Mouse (Mus musculus) layer of hippocampus, adult 2 months (tissue): ENCODE data around the gene Inpp4b. TPM values are rescaled to one million over a fixed set of nuclear protein-coding genes. Genes with fewer than 3 reads are reported as not detected.
A peak's percentile ranks its signal among the peaks of the same experiment; 100 is the strongest.
"Not testable (repeated sequence)": the region's sequence is repeated elsewhere in the genome, so short reads cannot be mapped to it uniquely, and the experiment has no call there.

ENCODE experiments used
- DNase-seq, 2 experiments: peaks; one replicate each; pipeline ENCODE4 v3.0.0; 2022; ENCODE audit warnings: low spot score in 2 of 2
- H3K27ac ChIP-seq: fragments of 200-600 bp; 2 replicates; pipeline ENCODE4 v1.8.1; 2022
- H3K4me3 ChIP-seq: fragments of 200-600 bp; 2 replicates; pipeline ENCODE4 v1.8.1; 2022; ENCODE audit warnings: mild to moderate bottlenecking
- CTCF ChIP-seq: fragments of 200-600 bp; conservative IDR thresholded peaks from 2 replicates; pipeline ENCODE4 v1.8.1; 2022; ENCODE audit warnings: antibody characterized with exemption, mild to moderate bottlenecking, moderate library complexity
- total RNA-seq, 2 experiments: library from RNA; stranded (reverse); gene quantifications; 2 replicates each; pipeline ENCODE4 v1.2.3; 2021

Gene Inpp4b
- total RNA-seq, 2 experiments from 2014 or later = 11.7 to 11.8 TPM

DNA sequence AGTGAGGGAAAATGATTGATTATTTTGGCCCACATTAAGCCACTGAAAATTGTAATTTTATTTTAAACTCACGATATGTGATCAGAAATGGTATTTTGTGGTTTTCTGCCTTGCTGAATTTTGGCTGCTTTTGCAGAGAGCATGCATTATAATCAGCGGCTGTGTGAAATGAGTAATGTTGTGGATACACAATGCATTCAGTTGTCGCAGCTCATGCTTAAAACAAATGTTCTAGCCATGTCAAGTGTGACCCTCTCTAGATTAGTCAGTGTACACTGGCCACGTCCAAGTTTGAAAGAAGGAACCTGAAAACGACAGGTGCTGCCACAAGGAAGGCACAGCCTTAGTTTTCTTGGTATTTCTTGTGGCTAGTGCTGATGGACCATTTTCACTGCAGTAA lies 450.3 kb downstream of the Inpp4b start:
- Histone ChIP-seq H3K4me3 (no peak overlapping the region), H3K27ac (no peak overlapping the region)
- no peak for TF ChIP-seq CTCF
- DNase-seq = no peak

DNA sequence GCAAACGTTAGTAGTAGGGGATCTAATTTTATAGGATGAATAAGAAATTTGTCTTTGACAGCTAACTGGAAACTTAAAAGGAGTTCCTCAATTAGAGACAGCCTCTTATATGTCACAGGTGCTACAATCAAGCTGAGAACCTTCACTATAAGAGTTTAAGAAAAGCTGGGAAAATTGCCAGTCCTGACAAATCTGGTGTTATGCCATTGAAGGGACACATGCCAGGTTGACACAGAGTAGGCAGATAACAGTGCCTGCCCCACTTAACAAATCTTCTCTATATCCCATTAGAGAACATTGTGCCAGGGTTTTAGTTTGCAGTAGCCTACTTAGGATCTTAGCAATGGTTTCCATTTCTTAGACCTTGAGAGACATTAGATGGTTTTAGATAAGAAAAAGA lies 456.1 kb downstream of the Inpp4b start:
- DNase-seq = no peak
- no peak for TF ChIP-seq CTCF
- H3K4me3 ChIP-seq = no peak overlapping the region
- H3K27ac ChIP-seq = no peak overlapping the region

DNA sequence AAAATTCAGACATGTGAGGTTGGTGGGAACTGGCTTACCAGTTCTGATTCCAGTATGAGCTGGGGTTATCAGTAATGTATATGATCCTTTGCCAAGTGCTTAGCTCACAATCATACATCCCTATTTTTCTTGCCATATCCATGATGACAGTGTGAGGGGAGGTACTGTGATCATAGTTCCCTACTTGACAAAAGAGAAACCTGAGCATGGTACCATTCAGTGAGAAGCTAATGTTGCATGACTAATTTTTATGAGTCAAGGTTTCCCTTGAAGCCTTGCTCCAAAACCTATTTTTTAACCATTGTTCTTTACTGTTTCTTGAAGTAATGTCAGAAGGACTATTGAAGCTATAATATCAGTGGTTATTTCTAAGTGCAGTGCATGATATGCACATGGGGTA lies 458.4 kb downstream of the Inpp4b start:
- no peak overlapping the region for H3K4me3 ChIP-seq
- DNase-seq = no peak
- no peak for TF ChIP-seq CTCF
- H3K27ac ChIP-seq = no peak overlapping the region

DNA sequence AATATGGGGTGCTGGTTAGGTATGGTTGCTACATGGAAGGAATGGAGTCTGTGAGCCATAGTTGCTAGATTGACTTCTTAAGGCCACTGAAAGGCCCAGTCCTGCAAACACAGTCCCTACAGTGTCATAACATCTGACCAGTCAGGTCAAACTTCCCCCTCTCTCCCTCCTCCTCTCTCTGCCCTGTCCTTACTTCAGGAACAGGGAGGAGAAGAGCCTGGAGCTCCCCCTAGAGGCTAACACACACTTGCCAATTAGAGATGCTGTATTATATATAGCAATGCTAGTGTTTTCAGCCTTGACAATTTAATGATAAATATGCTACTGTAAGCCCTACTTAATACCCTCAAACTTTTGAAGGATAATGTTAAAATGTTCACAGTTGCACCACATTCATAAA lies 464.4 kb downstream of the Inpp4b start:
- no peak overlapping the region for H3K4me3 ChIP-seq
- TF ChIP-seq CTCF = peak; percentile 90
- no peak overlapping the region for H3K27ac ChIP-seq
- DNase-seq = peak; percentile 47 to 63

DNA sequence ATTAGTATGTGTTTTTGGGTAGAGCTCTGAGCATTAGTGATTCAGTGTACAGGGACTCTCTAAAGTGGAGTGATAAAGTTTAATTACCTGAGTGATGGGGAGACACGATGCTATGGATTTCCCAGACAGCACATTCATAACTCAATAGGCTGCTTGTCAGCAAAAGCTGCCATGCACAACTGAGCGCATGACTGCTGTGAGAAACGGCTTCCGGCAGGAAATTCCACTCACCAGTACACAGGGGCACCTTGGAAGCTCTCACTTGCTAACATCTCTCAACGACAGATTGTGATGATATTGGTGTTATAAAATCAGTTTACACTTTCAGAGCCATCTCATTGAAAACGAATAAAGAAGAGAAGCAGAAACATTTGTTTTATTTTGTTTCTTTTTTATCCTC lies 465.2 kb downstream of the Inpp4b start:
- Histone ChIP-seq H3K27ac (no peak overlapping the region), H3K4me3 (no peak overlapping the region)
- DNase-seq = no peak
- TF ChIP-seq CTCF = no peak

DNA sequence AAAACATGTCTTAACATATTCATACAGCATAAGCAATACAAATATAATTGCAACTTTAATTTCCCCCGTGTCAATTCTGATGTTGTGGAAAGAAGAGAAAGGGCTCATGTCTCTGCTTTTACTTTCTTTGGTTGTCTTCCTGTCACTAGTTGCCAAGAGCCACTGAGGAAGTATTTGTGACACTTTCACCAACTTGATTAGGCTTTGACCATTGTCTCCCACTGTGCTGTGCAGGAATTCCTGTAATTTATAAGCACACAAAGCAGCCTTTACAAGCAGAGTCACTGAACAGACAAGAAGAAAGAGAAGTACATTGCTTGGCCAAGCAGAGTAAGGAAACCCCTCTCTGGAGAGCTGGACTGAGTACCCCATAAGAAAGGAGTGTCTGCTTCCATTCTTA lies 466.1 kb downstream of the Inpp4b start:
- DNase-seq = no peak
- TF ChIP-seq CTCF = no peak
- Histone ChIP-seq H3K27ac (no peak overlapping the region), H3K4me3 (no peak overlapping the region)

DNA sequence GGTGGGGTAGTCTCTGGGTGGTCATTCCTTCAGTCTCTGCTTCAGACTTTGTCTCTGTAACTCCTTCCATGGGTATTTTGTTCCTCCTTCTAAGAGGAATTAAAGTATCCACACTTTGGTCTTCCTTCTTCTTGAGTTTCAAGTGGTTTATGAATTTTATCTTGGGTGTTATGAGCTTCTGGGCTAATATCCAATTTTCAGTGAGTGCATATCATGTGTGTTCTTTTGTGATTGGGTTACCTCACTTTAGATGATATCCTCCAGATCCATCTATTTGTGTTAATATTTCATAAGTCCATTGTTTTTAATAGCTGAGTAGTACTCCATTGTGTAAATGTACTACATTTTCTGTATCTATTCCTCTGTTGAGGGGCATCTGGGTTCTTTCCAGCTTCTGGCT lies 467.1 kb downstream of the Inpp4b start:
- not testable (repeated sequence) for H3K4me3 ChIP-seq, DNase-seq, H3K27ac ChIP-seq

DNA sequence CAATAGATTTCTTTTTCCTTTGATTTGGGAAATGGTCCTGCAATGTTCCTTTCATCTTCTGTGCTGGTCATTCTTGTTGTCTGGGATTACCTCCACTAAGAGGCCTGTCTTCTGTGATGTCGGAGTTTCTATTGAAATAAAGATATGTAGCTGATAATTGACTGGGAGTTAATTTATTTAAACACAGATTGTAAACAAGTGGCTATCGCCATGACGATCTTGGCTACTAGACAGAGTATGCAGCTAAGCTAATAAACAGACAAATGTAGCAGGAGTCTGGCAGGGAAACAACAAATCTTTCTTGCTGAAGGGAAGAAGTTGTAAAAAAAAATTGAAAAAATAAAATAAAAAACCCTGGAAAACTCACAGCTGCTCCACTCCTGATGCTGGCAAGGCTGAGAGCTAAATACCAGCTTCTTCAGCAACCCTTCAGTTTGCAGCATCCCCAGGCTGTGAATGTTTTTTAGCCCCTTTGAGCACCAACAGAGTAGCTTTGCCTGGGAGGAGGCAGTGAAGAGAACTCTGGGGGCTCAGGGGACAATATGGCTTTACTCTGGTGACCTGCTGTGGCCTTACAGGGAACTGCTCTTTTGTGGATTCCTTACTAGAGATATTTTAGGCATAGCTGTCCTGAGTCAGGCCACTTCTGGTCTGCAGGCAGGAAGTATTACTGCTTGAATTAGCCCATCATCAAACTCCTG lies 469.8 kb downstream of the Inpp4b start:
- Histone ChIP-seq H3K4me3 (no peak overlapping the region), H3K27ac (no peak overlapping the region; the same call in 1 of the 2 replicates)
- peak; percentile 52 for TF ChIP-seq CTCF
- peak in 1 of 2 experiments; percentile 31 for DNase-seq

DNA sequence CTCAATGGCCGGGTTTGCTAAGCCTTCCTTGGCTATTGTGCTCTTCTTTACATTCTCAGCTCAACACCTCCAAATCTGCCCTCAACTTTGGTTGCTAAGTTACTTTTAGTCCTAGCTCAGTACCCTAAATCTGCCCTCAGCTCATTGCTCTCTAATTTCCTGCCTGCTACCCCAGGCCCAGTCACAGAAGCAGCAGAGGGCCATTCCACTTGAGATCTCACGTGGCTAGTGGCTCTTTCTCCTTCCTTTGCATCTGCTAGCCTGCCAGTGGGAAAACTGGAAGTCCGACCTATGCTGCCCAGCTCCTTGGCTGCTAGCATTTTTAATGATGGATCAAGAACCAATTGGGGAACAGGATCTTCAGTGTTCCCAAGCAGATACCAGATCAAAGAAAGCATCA lies 472.4 kb downstream of the Inpp4b start:
- DNase-seq = no peak
- no peak overlapping the region for H3K27ac ChIP-seq
- no peak for TF ChIP-seq CTCF
- no peak overlapping the region for H3K4me3 ChIP-seq

DNA sequence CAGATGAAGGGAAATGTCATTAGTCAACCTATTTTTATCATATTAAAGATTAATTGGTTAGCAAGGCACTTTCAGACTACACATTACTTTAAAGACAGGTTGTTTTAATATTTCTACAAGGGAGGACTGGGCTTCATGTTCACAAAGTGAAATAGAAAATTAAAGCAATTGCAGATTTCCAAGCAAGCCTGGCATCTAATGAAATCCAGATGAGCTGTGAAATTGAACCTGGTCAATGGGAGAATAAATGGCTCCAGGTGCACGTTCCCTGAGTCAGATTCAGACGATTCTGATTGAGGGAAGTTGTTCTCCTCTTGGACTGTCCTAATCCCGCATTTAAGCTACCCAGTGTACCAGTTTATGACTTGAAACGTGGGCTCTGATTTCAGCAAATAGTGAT lies 473.2 kb downstream of the Inpp4b start:
- H3K27ac ChIP-seq = no peak overlapping the region
- no peak for TF ChIP-seq CTCF
- DNase-seq = no peak
- H3K4me3 ChIP-seq = no peak overlapping the region

DNA sequence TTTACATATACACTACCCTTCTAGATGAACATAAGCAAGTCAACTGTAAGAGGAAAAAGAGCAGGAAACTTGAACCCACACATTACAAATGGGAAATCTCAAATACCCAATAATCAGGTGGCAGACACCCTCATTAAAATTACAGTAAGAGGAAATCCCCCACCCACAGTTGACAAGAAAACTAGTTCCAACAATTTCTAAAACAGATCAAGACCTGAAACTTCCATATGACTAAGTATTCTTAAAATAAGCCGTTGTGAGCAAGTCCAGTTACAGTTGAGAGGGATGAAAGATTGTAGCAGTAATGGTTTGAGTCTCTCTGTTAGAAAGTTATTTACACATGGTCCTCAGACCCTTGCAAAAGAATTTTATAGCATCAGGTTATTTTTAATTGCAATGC lies 480.8 kb downstream of the Inpp4b start:
- no peak for TF ChIP-seq CTCF

DNA sequence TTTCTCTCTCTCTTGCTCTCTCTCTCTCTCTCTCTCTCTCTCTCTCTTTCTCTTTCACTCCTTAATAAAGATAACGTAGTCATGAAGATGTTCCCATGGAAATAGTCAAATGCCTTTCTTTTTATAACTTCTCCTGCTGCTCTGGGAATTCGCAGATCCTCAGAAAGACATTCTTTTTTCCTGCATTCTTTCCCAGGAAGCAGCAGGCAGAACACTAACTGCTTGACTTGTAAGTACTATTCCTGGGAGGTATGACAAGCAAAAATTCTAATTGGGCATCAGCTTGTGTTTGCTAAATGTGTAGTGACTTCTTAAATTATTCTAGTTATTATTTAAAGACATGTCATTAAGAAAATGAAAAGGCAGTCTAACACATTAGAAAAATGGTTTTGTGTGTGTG lies 482.6 kb downstream of the Inpp4b start:
- Histone ChIP-seq H3K4me3 (no peak overlapping the region), H3K27ac (no peak overlapping the region)
- no peak for DNase-seq
- TF ChIP-seq CTCF = no peak

More for the DNA sequence above, 480.8 kb downstream of the Inpp4b start:
- no peak for DNase-seq
- Histone ChIP-seq H3K4me3 (no peak overlapping the region), H3K27ac (no peak overlapping the region)

DNA sequence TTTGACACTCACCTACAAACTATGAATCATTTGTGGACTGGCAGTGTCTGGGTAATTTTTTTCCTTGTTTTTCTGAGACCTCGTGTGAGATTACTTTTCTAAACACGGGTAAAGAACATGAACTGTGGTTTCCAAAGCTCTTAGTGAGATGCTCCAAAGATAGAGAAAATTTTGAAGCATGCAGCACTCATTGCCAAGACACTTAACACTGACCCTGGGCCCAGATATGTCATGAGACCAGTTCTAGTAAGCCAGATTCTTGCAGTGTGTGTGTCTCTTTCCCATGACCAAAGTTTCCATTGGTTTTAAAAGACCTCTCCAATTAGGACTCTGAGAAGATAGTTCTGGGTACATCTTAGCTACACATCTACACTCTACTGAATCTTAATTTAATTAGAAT lies 484.1 kb downstream of the Inpp4b start:
- no peak for TF ChIP-seq CTCF
- no peak overlapping the region for H3K4me3 ChIP-seq
- no peak overlapping the region for H3K27ac ChIP-seq
- DNase-seq = no peak

DNA sequence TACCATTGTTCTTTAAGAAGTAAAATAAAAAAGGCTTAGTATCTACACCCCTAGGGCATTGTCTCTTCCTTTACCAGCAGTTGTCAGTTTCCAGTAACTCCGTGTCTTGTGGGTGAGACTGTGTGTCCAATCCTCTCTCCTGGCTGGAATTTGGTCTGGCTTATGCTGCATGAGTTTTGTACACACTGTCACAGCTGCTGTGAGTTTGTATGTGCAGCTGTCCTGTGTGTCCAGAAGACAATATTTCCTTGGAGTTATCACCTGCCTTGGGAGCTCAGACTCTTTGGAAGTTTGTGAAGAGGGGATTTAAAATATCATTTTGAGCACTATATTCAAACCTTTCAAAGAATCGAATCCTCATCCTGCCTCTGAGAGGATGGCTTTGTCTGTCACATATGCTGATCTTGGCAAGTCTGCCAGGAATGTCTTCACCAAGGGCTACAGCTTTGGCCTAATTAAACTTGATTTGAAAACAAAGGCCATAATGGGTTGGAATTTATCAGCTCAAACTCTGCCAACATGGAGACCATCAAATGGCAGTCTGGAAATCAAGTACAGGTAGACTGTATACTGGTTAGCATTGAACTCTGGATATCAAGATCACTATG lies 485.1 kb downstream of the Inpp4b start:
- no peak for TF ChIP-seq CTCF
- no peak overlapping the region for H3K27ac ChIP-seq
- no peak overlapping the region for H3K4me3 ChIP-seq
- DNase-seq = no peak
